Mouse (Mus musculus) mammary gland, adult 2 months (tissue): ENCODE results near the gene Skint3. TPM values are rescaled to one million over a fixed set of nuclear protein-coding genes. Genes with fewer than 3 reads are reported as not detected.

ENCODE experiments used
- polyA plus RNA-seq: library from polyadenylated mRNA; depleted of rRNA; stranded (reverse); fragments of >200 nt; gene quantifications from 2 replicates; pipeline ENCODE4 v1.2.3, GENCODE M21; 2012; ENCODE audit warnings: low replicate concordance; rRNA removed

Gene Skint3
- 0.04 and 0.43 TPM in 2 replicates for polyA plus RNA-seq

GRCm38 (mm10) chr4:112231945-112232344 lies at the start of gene Skint3:
Gene Skint3 (plus strand): TSS chr4:112232245.

Other genes starting within 250 kb of the Skint3 start
- gene Skint1, start 226.0 kb upstream of the Skint3 start, polyA plus RNA-seq: 0.32 TPM in 1 of 2 replicates, not detected in the other
- 0.43 TPM in 1 of 2 replicates, not detected in the other for gene Skint4, start 160.2 kb upstream of the Skint3 start, polyA plus RNA-seq
- gene Skint9, start 201.7 kb downstream of the Skint3 start, polyA plus RNA-seq: 0.65 TPM in 1 of 2 replicates, not detected in the other